Mouse (Mus musculus): ENCODE measurements at regions not wholly inside any gene's neighbourhood (a gene's known extent, or its start where the extent isn't known, plus 50 kb on each side); places are given as distances from the start of the nearest gene placed in this dataset.

DNA sequence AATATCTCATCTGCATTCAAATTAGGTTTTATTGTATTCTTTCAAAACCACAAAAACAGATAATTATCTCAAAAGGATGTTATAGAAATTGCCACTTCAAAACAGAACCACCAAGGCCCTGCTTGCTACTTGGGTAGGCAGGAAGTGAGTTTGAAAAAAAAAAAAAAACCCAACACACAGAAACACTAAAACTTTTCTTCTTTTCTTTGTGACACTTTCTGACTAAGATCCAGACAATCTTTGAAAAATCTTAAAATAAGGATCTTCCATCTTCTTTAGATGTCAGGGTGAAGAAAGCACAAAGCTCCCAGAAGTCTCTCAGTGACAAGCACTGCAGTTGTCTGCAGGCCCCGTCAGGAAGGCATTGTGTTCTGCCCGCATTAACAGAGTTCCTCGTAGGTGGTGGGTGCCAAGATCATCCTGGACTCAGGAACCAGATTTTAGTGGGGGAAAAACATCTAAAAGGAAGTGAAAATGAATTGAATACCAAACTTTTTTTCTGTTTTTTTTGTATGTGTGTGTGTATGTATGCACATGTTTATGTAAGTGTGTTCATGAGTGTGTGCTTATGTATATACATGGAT is 154.0 kb downstream of the Dusp6 start:
- no peak for DNase-seq

DNA sequence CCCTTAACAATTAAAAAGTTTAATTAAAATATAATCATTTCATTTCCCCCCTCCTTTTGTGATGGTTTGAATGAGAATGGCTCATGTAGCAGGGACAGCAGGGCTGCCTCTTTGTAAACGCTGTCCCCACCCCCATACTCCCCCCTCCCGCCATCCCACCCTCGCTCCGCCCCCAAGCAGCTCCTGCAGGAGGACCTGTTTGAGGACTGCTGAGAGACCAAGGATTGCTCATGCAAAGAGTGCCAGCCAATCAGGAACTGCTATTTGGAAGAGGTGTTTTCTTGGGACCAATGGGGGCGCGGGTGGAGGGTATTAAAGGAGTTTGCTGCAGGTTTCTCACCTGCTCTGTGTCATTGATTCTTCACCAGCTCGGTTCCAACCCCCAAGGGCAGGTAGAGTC is 154.6 kb downstream of the Dusp6 start:
- no peak for DNase-seq

DNA sequence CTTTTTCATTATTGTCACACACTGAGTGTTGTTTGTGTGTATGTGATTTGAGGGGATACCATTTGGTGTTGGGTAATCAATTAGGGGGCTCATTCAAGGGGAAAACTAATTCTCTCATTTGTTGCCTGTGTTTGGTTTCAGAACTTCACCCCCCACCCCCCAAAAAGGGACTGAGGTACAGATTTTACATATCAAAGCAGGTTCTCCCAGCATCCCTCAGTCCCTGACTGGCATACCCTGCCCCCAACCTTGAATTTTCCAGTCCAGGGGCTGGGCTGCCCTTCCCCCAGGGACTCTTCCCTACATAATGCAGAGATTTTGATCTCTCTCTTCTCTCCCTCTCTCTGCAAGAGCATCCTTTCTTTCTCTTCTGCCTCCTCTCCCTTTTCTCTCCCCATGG is 155.5 kb downstream of the Dusp6 start:
- DNase-seq: no peak

DNA sequence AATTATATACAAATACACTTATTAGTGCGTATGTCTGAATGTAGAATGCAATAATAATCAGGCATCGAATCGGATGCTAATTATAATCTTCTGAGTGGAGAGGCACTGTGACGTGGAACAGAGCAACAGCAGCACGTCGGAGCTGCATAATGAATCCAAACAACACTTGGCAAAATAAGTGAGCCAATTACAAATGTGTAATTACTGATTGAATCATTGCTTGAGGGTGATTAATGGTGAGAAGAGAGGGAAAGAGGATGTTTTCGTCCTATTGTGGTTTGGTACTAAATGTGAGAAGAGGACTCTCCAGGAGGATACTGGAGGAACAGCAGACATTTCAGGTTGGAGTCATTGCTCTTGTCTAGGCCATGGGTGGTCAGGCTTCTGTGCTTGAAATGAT is 156.5 kb downstream of the Dusp6 start:
- no peak for DNase-seq

DNA sequence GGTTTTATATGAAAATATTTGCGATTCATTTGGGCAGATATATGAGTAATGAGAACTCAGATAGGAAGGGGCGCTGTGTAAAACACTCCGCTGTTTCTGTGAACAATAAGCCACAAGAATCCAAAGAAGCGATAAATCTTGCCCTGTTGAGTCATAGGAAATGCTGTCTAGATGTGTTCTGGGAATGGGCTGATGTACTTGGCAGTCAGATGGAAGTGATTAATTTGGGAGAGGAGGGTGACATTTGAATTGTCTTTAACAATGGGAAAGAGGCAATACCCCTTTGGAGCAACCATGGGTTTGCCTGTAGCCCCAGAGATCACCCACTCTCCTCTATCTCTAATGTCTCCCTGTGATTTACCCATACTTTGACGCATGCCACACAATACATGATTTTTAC is 160.4 kb downstream of the Dusp6 start:
- DNase-seq: no peak

DNA sequence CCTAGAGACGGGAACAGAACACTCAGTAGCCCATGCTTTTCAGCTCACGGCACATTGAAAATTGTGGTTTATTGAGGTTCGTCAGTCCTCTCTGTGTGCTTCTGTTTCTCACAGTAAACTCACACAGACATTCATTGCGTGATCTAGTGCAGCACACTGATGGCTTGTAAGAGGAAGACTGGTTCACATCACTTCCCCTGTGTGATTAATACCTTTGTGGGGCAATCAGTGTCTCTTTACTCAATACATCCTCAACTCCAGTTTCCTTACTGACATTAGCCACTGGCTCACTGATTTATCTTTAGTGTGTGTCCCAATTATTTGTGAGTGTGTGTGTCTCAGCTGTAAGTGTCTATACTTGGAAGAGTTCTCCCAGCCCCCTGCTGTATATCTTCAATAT is 162.2 kb downstream of the Dusp6 start:
- DNase-seq: no peak

DNA sequence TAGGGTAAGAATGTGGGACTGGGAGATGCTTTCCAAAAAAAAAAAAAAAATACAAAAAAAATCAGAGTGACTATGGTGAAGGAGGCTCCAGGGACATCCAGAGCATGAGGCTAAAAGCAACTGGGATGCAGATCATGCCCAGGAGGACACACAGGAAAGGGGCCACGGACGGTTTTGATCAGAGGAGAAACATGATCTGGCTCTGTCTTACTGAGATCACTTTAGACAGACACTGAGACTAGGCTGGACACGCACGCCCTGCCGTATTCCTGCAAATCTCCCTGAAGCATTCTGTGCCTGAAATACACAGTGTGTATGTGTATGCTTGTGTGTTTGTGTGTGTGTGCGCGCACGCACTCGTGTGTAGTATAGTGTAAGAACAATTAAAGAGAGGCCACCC is 167.1 kb downstream of the Dusp6 start:
- DNase-seq: no peak

DNA sequence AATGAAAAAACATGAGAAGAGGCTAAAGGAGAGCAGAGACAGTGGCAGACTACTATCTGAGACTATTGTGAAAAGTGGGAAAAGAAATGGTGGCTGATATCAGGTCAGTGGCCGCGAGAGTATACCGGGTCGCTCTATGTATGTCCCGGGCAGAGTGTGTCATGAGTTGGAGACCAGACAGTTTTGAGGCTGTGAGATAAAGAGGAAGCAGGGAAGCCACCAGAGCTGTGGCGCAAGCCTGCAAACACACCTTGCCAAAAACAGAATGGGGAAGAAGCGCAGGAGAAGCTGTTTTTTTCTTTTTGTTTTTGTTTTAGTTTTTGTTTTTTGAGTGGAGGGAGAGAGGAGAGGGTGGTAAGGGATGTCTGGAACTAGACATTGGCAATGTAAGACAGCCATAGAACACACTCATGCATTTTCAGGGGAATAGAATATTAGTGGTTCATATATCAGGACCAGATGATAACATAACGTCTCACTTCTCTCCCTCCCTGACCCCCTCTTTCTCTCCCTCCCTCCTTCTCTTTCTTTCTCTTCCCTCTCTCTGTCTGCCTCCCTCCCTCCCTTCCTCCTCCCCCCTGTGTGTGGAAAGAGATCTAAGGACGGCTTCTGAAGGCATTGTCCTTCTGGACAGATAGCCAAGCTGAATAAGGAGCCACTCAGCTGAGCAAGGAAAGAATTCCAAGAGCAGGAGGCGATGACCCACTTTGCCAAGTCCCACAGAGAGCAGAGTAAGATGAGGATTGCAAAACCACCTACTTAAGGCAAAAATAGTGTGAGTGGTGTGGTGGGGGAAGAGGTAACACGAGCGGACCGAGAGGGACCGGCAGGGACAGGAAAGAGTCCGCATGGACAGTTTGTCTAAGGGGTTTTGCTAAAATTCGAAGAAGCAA is 167.9 kb downstream of the Dusp6 start:
- DNase-seq: peak; percentile 27

DNA sequence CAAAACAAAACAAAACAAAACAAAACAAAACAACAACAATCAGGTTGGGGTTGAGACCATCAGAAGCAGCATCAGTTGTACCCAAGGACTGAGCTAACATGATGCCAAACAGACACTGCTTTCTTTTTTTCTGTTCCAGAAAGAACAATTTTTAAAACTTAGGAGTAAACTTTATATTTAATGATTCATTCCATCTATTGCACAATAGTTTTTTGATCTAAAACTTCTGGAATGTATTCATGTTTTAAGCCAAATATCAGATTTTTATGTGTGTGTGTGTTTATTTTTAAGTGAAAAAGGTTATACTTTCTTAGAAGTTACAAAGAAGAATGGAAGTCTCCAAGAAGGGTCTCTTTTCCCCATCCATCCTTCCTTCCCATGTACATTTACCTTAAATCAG is 174.0 kb downstream of the Dusp6 start:
- DNase-seq: no peak

DNA sequence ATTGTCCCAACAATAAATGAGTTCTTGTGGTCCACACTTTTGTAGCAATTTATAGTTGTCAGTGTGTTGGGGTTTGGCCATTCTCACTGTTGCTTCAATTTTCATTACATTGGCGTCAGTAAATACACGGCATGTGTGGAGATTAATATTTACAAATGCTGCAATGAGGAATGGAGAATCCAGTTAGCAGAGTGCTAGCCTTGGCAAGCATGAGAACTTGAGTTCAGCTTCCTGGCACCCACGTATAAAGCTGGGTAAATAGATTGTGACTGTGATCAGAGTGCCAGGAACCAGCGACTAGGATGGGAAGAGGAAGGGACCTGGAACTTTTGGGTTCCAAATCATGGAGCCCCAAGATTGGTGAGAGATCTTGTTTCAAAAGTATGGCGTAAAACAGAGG is 177.1 kb downstream of the Dusp6 start:
- no peak for DNase-seq

DNA sequence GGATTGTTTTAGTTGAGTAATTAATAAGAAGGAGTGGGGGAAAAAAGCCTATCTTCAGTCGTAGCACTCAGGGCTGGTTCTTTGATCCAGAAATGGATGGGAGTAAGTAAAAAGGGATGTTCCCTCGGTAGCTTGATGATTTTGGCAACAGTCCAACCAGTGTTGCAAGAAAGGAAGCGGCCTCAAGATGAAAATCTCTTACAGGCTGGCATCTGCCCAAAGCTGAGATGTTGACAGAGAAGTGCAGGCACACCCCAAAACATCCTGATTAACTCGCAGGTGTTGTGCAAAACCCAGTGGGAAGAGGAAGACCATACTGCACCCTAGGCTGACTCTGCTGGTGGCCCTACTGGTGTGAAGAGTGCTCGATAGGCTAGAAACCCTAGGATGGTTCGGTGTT is 178.0 kb downstream of the Dusp6 start:
- peak; percentile 67 for DNase-seq

DNA sequence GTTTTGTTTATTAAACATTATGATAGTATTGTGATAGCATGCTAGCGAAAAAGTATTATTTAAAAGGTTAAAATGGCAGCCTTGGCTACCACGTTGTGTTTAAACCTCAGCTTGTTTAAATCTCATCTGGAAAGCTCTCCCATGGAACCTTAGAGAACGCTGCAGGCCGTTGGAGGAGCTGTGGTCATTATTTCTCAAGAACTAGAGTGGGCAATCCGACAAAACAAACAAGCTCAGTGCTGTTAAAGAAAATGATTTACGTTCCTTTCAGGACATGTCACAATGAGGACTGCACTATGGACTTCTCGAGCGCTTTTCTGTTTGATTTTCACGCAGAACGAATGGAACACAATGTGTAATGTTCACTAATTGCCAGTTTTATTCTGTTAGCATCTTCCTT is 178.9 kb downstream of the Dusp6 start:
- no peak for DNase-seq

DNA sequence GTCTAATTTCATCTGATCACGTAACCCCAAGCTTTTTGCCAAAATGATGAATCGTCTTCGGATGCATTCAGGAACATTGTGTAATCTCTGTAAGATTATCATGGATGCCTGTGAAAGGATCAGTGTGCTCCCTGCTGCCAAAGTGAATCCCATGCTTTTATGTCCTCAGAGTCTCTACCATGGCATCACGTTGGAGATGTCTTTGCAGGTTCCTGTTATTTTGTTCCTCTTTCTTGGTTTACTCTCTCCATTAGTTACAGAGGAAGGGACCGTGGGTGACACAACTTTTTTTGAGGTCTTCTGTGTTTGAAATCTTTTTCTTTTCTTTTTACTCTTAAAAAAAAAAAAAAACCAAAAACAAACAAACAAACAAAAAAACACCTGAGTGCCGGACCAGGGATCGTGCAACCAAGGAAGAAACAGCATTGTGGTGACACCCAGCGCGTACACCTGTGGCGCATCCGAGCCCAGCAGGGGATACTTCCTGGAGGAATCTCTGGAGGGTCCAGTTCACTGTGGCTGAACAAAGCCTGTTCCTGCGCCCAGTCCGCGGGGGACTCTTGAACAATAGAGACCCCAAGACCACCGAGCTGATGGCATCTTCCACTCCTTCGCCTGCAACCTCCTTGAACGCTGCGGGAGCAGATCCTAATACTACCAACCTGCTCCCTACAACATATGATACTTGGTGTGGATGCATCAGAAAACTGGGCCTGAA is 180.6 kb downstream of the Dusp6 start:
- no peak for DNase-seq

DNA sequence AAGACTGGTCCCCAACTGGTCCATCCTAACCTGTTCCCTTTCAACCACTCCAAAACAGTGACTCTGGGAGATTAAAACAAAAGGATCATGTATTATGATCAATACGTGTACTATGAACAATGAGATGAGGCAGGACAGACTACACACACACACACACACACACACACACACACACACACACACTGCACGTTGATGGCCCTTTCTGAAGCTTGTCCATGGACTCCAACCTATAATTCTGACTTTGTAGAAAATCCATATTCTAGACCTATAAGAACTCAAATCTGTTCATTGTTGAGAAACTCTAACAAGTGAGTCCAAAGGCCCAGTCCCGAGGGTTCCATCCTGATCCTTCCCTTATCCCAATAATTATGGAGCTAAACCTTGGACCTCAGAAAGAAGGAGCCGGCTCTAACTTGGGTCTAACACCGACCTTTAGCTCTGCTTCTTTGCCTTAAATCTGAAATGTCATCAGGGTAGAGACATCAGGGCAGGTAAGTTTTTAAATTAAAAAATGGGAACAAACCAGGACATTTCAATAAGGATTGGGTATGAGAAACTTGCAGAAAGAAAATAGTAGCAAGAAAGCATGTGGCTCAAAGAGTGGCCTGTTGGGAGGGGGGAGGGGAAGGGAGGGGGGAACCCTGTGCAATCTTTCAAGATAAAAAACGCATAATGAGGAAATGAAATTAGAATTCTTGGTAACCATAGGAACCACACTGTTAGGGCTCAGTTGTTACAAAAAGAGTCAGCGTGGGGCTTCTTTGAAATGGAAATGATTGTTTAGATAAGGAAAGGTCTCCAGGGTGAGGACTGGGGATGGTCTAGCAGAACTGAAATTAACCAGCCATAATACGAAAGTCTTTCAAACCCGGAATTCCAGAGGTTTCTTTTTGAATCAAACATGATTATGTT is 187.9 kb downstream of the Dusp6 start:
- no peak for DNase-seq

DNA sequence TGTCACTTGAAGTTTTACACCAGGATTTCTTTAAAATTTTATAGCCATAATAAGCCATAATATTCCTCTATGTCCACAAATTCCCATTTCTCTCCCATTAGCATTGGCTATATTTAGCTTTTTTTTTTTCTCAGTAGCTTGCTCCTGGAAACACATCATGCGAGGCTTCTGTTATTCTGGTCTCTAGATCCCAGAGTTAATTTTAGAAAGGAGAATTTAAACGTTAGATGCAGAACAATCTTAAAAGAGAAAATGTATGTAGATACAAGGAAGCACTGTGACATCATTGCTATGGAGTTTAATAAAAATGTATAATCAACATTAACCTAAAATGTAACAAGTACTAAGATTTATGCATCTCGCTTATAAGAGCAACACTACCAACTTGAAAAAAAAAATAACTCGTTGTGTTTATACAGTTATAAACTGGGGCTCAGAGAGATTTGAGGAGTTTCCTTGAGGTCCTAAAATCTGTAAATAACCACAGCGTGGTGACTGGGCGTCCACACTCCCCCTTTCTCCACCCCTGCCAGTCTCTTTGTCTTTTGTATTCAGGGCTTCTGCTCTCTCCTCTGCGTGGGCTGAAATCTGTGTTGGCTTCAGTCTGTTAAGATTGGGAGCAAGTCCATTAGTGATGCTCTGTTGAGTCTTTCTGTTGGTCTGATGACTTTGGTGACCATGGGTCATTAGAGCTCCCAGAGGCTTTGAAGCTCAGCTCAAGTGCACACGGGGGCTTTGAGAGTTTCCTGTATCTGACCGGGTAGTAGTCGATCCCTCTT is 188.8 kb downstream of the Dusp6 start:
- DNase-seq: no peak

DNA sequence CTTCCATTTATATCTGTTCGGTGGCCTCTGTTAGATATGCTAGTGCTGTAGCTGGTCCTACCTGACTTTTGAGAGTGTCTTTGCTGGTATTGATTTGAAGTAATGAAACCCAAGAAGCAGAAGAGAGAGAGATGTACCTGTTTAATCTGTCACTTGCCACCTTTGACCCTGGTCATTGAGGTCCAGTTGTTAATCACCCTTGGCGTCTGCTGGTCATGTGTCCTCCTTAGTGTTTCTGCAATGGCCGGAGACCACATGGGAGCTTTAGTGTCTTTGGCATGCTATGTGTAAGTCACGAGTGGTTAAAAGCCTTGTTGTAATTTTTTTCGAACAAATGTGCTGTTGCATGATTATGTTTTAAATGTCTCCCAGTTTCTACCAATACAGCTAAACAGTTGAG is 193.1 kb downstream of the Dusp6 start:
- DNase-seq: no peak

DNA sequence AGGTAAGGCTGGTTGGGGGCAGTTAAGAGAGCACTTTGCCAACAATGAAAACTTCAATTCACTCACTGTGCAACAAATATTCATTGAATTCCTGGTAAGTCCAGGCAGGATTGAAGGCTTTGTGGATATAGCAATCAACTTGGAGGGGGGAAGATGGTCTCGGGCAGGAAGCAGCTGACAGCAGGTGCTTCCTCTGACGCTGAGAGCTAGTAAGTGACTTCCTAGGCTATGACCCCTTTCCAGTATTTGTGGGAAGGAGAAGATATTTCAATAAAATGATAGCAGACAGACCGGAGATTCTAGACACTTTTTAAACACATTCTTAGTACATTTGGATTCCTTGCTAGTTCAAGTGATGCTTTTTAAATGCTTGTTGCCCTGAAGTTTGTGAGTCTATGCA is 195.0 kb downstream of the Dusp6 start:
- no peak for DNase-seq

DNA sequence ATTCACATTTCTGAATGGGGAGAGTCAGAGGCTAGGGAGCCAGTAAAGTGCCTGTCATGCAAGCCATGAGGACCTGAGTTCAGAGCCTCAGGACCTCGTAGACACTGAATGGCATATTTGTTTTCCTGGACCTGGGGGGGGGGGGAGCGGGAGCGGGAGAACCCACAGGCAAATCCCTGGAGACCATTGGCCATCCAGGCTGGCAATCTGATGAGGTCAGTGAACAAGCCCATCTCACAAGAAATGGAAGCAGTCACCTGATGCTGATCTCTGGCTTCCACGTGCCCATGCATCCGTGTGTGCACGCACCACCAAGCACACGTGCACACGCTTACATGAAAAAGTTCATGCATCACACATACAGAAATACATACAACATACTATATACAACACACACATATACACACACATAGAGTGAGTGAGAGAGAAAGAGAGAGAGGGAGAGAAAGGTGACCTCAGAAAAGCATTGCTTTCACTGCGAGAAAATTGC is 196.2 kb downstream of the Dusp6 start:
- no peak for DNase-seq

DNA sequence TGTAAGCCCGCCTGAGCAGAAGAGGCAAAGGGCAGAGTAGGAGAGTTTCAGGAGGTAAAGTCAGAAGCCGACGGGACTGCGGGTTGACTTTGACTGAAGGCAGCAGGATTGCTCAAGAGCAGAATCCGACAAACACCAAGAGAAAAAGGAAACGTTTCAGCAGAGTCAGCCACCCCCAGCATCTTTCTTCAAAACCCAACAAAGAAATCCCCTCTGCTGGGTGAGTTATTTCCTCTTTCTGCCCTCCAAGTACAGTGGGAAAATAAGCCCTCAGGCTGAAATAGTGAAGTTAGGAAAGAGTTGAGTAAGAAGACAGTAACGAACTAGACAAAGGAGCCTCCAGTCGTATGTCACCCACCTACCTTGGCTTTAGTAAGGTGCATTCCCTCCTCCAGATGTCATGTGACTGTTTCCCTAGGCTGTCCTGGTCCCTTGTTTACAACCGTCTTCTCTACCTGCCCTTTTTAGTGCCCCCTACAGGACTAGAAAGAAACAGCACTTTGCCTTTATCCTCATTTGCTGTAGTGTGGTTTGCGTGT is 196.9 kb downstream of the Dusp6 start:
- DNase-seq: peak; percentile 12

DNA sequence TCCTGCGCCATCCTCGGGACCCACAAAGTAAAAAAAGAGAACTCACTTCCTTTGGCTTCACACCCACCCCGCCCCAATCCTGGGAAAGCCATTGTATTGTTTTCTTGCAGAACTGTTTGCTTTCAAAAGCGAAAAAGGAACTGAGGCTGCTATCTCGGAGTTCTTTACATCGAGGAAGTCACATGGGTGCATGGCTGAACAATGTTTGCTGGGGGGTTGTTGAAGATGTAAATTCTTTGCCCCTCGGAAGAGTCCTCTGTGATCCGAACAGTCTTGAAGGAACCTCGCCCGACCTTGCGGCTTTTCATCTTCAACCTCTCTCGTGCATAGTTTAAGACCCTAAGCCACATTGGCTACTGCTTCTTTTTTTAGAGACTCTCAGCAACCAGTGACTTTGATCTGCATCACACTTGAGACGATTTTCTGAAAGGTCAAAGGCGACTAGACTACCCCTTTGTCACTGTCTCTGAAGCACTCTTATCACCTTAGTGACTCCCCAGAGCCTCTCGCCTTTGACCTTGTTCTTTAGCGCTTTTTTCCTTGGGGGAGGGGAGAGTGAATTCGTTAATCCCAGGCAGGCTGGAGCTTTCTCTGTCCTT is 197.9 kb downstream of the Dusp6 start:
- DNase-seq: peak; percentile 38

All from gastrocnemius, postnatal 25 days (tissue).